Mouse (Mus musculus) liver, embryonic 14.5 days (tissue): ENCODE results near the gene Gm5800.

Source experiments
- CTCF ChIP-seq: IDR thresholded peaks from 2 replicates; pipeline ENCODE4 v1.5.1; 2016; ENCODE audit warnings: antibody characterized with exemption, low read depth, control low read depth
- EP300 ChIP-seq: IDR thresholded peaks from 2 replicates; pipeline ENCODE4 v1.6.1; 2016; ENCODE audit warnings: antibody characterized with exemption, low read depth

- TF ChIP-seq EP300: no peak
- no peak for TF ChIP-seq CTCF
These were observed 23.6 kb upstream of the Gm5800 start for GRCm38 (mm10) chr14:51740347-51741170.
